Mouse (Mus musculus) cortical plate, adult 2 months (tissue): ENCODE measurements at regions not wholly inside any gene's neighbourhood (a gene's known extent, or its start where the extent isn't known, plus 50 kb on each side); places are given as distances from the start of the nearest gene placed in this dataset.

ENCODE experiments used
- CTCF ChIP-seq: fragments of 200-500 bp; IDR thresholded peaks from 2 replicates; pipeline ENCODE4 v1.5.1; 2011; ENCODE audit warnings: mild to moderate bottlenecking, control low read depth, low read length; ENCODE audit not compliant: insufficient read depth; ENCODE audit errors: extremely low read depth
- POLR2A ChIP-seq: fragments of 200-500 bp; IDR thresholded peaks from 2 replicates; pipeline ENCODE4 v1.6.1; 2011; ENCODE audit warnings: mild to moderate bottlenecking, low read length, control low read depth; ENCODE audit not compliant: insufficient read depth; ENCODE audit errors: extremely low read depth

- no peak for TF ChIP-seq CTCF
- no peak for TF ChIP-seq POLR2A
Observed at GRCm38 (mm10) chr14:33763641-33764046, 159.7 kb upstream of the Gdf10 start.
